Mouse (Mus musculus) cerebellum, adult 2 months (tissue): ENCODE measurements around the gene Pard6a.

Source experiments
- CTCF ChIP-seq: fragments of 200-500 bp; IDR thresholded peaks from 2 replicates; pipeline ENCODE4 v1.5.1; 2011; ENCODE audit warnings: low read depth, mild to moderate bottlenecking, control low read depth, low read length, moderate library complexity, borderline replicate concordance; ENCODE audit not compliant: insufficient read depth
- POLR2A ChIP-seq: fragments of 200-500 bp; IDR thresholded peaks from 2 replicates; pipeline ENCODE4 v1.6.1; 2011; ENCODE audit warnings: low read length, control low read depth, borderline replicate concordance; ENCODE audit not compliant: insufficient read depth

- TF ChIP-seq POLR2A, result no peak
- no peak for TF ChIP-seq CTCF
These were observed 6.8 kb downstream of the Pard6a start, which contains the start of the genes 4933405L10Rik and Enkd1 for GRCm38 (mm10) chr8:105707498-105708403.
